Mouse (Mus musculus) embryonic fibroblast, embryonic 13.5 days (primary cell): ENCODE results near the gene Osbpl10.

ENCODE experiments used
- CTCF ChIP-seq: IDR thresholded peaks from 2 replicates; pipeline ENCODE4 v1.5.1; 2011; ENCODE audit warnings: mild to moderate bottlenecking, control low read depth, low read length, moderate library complexity, borderline replicate concordance; ENCODE audit not compliant: insufficient read depth
- POLR2A ChIP-seq: IDR thresholded peaks from 2 replicates; pipeline ENCODE4 v1.6.1; 2011; ENCODE audit warnings: low read depth, mild to moderate bottlenecking, control low read depth, low read length, moderate library complexity

DNA sequence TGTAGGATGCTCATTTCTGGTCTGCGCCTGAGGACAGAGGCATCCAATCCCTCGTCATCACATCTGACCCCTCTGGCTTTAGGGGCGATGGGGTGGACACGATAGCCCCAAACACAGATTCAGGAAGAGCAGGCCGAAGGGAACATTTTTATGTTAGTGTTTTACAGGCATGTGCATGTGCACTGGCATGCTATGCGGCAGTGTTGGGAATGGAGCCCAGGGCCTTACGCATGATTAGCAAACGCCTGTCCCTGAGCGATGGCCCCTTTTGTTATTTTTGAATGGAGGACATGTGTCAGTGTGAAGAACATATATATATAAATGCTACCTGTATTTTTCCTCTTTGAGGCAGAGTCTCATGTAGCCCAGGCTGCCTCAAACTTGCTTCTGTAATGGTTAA, 60.3 kb downstream of the Osbpl10 start:
- TF ChIP-seq POLR2A (no peak), CTCF (no peak)
